Mouse (Mus musculus): ENCODE results near the gene Cbx2. TPM values are rescaled to one million over a fixed set of nuclear protein-coding genes. Genes with fewer than 3 reads are reported as not detected.

Gene Cbx2
- total RNA-seq, 1 experiment from 2014 or later, result 12.3 TPM

DNA sequence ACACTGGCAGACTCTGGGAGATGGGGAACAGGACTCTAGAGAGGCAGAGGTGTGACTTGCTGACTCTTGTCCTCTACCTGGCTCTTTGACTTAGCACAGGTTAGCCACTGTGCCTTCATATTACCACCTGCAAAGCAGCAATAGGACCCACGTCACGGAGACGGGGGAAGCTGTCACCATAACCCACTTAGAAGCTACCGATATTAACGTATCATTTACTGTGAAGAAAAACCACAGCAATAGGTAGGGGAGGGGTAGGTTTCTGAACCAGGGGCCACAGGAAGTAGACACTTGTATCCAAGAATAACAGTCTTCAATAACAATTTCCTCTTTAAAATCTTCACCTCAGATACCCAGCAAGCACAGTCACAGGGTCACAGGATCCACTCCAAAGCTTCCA lies 53.0 kb downstream of the Cbx2 start:
- ATAC-seq (replicated peaks in 1 of 2; ENCODE audit: insufficient read depth in 1 of 2, low FRiP score in 2 of 2, low TSS enrichment in 1 of 2, low read depth in 1 of 2, poor library complexity in 2 of 2, severe bottlenecking in 2 of 2), result peak; percentile 40 to 44

DNA sequence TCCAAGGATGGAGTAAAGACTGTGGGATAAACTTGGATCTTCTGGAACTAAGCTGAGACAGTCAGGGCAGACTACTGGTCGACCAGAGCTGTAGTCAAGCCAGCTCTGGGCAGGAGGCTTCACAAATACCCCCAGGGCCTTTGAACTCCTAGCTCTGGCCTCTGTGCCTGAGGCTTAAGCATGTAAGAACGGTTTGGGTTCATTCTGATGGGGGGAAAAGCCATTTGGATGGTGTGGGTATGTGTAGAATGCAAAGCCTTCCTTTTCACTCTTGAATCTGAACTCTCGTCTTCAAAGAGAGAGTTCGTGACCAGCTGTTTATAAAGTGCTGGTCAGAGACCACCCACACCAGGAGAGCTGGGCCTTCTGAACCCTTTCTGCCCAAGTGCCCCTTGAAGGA lies 55.0 kb downstream of the Cbx2 start:
- no peak for ATAC-seq (replicated peaks in 1 of 2; ENCODE audit: insufficient read depth in 1 of 2, low FRiP score in 2 of 2, low TSS enrichment in 1 of 2, low read depth in 1 of 2, poor library complexity in 2 of 2, severe bottlenecking in 2 of 2)

GRCm38 (mm10) chr11:119078691-119079444 lies 56.1 kb downstream of the Cbx2 start:
- no peak for ATAC-seq (replicated peaks in 1 of 2; ENCODE audit: insufficient read depth in 1 of 2, low FRiP score in 2 of 2, low TSS enrichment in 1 of 2, low read depth in 1 of 2, poor library complexity in 2 of 2, severe bottlenecking in 2 of 2)

DNA sequence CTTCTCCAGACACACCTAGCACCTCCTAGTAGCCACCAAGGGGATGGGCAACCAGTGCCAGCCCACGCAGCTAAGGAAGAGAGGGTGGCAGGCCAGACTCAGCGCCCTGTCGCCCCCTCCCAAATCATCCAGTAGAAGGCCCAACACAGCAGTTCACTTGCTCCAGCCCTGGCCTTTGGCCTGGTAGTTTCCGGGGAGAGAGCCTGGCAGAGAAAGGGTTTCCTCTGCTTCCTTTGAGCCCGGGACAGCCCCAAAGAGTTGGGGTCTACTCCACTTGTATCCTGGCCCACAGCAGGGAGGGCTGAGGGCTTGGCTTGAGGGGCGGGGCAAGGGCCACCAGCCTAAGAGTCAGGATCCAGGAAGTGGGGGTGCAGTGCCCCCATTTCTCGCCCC lies 56.7 kb downstream of the Cbx2 start:
- no peak for ATAC-seq (replicated peaks in 1 of 2; ENCODE audit: insufficient read depth in 1 of 2, low FRiP score in 2 of 2, low TSS enrichment in 1 of 2, low read depth in 1 of 2, poor library complexity in 2 of 2, severe bottlenecking in 2 of 2)

DNA sequence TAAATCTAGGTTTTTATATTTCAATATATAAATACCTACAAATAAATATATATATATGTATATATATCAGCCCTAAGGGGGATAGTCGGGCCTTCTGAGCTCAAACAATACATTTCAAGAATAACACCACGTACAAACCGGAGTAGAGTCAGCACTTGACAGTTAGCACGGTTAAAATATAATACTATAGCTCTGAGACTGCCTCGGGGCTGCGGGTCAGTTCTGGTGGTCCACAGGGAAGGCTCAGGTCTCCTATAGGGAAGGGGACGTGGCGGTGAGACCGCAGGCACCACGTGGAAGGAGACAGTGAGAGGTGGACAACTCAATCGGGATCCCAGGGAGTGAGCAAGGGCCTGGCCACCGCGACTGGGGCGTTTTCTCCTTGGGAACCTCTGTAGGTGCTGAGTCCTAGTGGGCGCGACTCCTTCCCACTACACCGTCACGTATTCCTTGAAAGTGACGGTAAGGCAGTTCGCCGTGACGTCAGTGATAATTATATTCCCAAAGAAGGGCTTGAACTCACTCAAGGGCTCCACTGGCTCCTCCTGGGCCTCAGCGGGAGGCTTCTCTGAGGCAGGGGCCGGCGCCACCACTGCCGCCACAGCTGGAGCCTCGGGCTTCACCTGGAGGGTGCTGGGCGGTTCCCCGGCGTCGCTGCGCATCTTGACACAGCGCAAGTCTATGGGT lies 57.8 kb downstream of the Cbx2 start:
- no peak for ATAC-seq (replicated peaks in 1 of 2; ENCODE audit: insufficient read depth in 1 of 2, low FRiP score in 2 of 2, low TSS enrichment in 1 of 2, low read depth in 1 of 2, poor library complexity in 2 of 2, severe bottlenecking in 2 of 2)

Other genes with a start within 250 kb of the Cbx2 start
- gene Rbfox3, start 111.4 kb upstream of the Cbx2 start, total RNA-seq (2017), result not detected in 2 replicates
- gene Enpp7, start 34.8 kb upstream of the Cbx2 start, total RNA-seq (2017), result not detected in 2 replicates
- 2.9 and 3.0 TPM in 2 replicates for gene Cbx8, start 18.0 kb downstream of the Cbx2 start, total RNA-seq (2017)
- gene Cbx4, start 63.3 kb downstream of the Cbx2 start, total RNA-seq (2017), result 15.7 and 19.7 TPM in 2 replicates
- gene Tbc1d16, start 205.5 kb downstream of the Cbx2 start, total RNA-seq (2017), result 5.5 TPM in 2 replicates
- 16.1 and 17.6 TPM in 2 replicates for gene Ccdc40, start 205.6 kb downstream of the Cbx2 start, total RNA-seq (2017)
- gene Gaa, start 244.9 kb downstream of the Cbx2 start, total RNA-seq (2017), result 24.5 and 39.6 TPM in 2 replicates